Mouse (Mus musculus) liver, embryonic 11.5 days (tissue): ENCODE results near the gene Lims1. TPM values are rescaled to one million over a fixed set of nuclear protein-coding genes. Genes with fewer than 3 reads are reported as not detected.

ENCODE experiments used
- ATAC-seq: fragments of 200-750 bp; cut with Nextera tagmentation; replicated peaks from 2 replicates; pipeline ENCODE4 v1.8.0; 2017; ENCODE audit warnings: moderate number of reproducible peaks, mild to moderate bottlenecking, moderate TSS enrichment, moderate library complexity; ENCODE audit not compliant: low FRiP score
- DNase-seq: peaks from one replicate; pipeline ENCODE4 v3.0.0-alpha.2; 2017; ENCODE audit warnings: low spot score
- H3K27ac ChIP-seq: fragments of 300-500 bp; sonication (generic); 2 replicates; pipeline ENCODE4 v1.5.1; 2014; ENCODE audit warnings: mild to moderate bottlenecking, low read depth, low read length, control low read depth
- H3K27me3 ChIP-seq: fragments of 300-500 bp; sonication (generic); replicated peaks from 2 replicates; pipeline ENCODE4 v1.6.1; 2014; ENCODE audit warnings: low read length, mixed read lengths; ENCODE audit not compliant: control insufficient read depth, insufficient read depth
- H3K36me3 ChIP-seq: fragments of 300-500 bp; sonication (generic); 2 replicates; pipeline ENCODE4 v1.6.1; 2014; ENCODE audit warnings: mild to moderate bottlenecking, low read length, moderate library complexity, mixed read lengths; ENCODE audit not compliant: control insufficient read depth, insufficient read depth
- H3K4me1 ChIP-seq: fragments of 300-500 bp; sonication (generic); replicated peaks from 2 replicates; pipeline ENCODE4 v1.6.1; 2014; ENCODE audit warnings: low read length, mixed read lengths; ENCODE audit not compliant: control insufficient read depth, insufficient read depth
- H3K4me2 ChIP-seq: fragments of 300-500 bp; sonication (generic); 2 replicates; pipeline ENCODE4 v1.6.1; 2014; ENCODE audit warnings: mild to moderate bottlenecking, control low read depth, moderate library complexity
- H3K4me3 ChIP-seq: fragments of 300-500 bp; sonication (generic); 2 replicates; pipeline ENCODE4 v1.5.1; 2014; ENCODE audit warnings: low read depth, low read length, control low read depth
- H3K9ac ChIP-seq: fragments of 300-500 bp; sonication (generic); 2 replicates; pipeline ENCODE4 v1.6.1; 2014; ENCODE audit warnings: low read depth, low read length, control low read depth
- H3K9me3 ChIP-seq: fragments of 300-500 bp; sonication (generic); 2 replicates; pipeline ENCODE4 v1.6.1; 2016; ENCODE audit warnings: low read length, inconsistent platforms, mixed read lengths; ENCODE audit not compliant: control insufficient read depth
- WGBS: fragments of 180-500 bp; shearing (Covaris S2); extraction: QIAGEN DNeasy Blood & Tissue Kit; methylation state at CpG from one replicate; pipeline ENCODE4 v1.1.7; 2014; 5-methylcytosine and 5-hydroxymethylcytosine counted together
- polyA plus RNA-seq: library from polyadenylated mRNA; unstranded; fragments of >200 nt; fragmentation: Nextera tagmentation; extraction: Ambion mirVana; gene quantifications from 2 replicates; pipeline ENCODE4 v1.2.1, GENCODE M21; 2014

The Lims1 gene
- polyA plus RNA-seq, 1 experiment from 2014 or later = 110 TPM

- 56% methylated on average over 4 of the region's 4 CpGs for WGBS
- Histone ChIP-seq H3K9ac (no peak overlapping the region), H3K4me3 (no peak overlapping the region), H3K4me1 (peaks cover 17% of the 10 kb centered on the region), H3K9me3 (no peaks in the 10 kb centered on the region), H3K27me3 (no peaks in the 10 kb centered on the region), H3K27ac (peak overlapping the region; percentile 66), H3K36me3 (peaks cover 27% of the 10 kb centered on the region), H3K4me2 (no peak overlapping the region; the same call in 1 of the 2 replicates)
- ATAC-seq = peak; percentile 51
- no peak for DNase-seq
These were observed 82.2 kb downstream of the Lims1 start for GRCm38 (mm10) chr10:58405285-58405948.

GRCm38 (mm10) chr10:58405949-58406305 is 82.7 kb downstream of the Lims1 start:
- no peak for DNase-seq
- peaks cover 17% of the 10 kb centered on the region for H3K4me1 ChIP-seq
- 0 out of 2 replicates have a peak, but pooled peaks have one; percentile 12 for ATAC-seq
- 57% methylated on average over 2 of the region's 2 CpGs for WGBS
- H3K36me3 ChIP-seq = peaks cover 27% of the 10 kb centered on the region
- H3K4me3 ChIP-seq = no peak overlapping the region
- no peak overlapping the region for H3K9ac ChIP-seq
- H3K27me3 ChIP-seq = no peaks in the 10 kb centered on the region
- no peak overlapping the region for H3K4me2 ChIP-seq
- H3K27ac ChIP-seq = peak overlapping the region; percentile 66
- H3K9me3 ChIP-seq = no peaks in the 10 kb centered on the region

- WGBS = 49% methylated on average over 4 of the region's 4 CpGs
- H3K9ac ChIP-seq = no peak overlapping the region
- H3K4me3 ChIP-seq = no peak overlapping the region
- peaks cover 52% of the 10 kb centered on the region for H3K36me3 ChIP-seq
- no peaks in the 10 kb centered on the region for H3K9me3 ChIP-seq
- H3K4me2 ChIP-seq = peak overlapping the region; percentile 18
- ATAC-seq = peak; percentile 100
- peak; percentile 53 for DNase-seq
- H3K4me1 ChIP-seq = 0 out of 2 replicates have a peak, but pooled peaks cover 7% of the 10 kb centered on the region
- H3K27ac ChIP-seq = peak overlapping the region; percentile 44
- H3K27me3 ChIP-seq = no peaks in the 10 kb centered on the region
These were observed 89.1 kb downstream of the Lims1 start for GRCm38 (mm10) chr10:58412331-58412730.

GRCm38 (mm10) chr10:58412852-58413251 is 89.6 kb downstream of the Lims1 start:
- peak overlapping the region; percentile 44 for H3K27ac ChIP-seq

GRCm38 (mm10) chr10:58416702-58417101 is 93.4 kb downstream of the Lims1 start:
- Histone ChIP-seq H3K27ac (no peak overlapping the region), H3K27me3 (no peaks in the 10 kb centered on the region), H3K9me3 (no peaks in the 10 kb centered on the region), H3K4me1 (0 out of 2 replicates have a peak, but pooled peaks cover 2% of the 10 kb centered on the region), H3K4me3 (no peak overlapping the region), H3K9ac (no peak overlapping the region), H3K36me3 (peaks cover 33% of the 10 kb centered on the region), H3K4me2 (no peak overlapping the region)
- DNase-seq (no peak), ATAC-seq (no peak)
- 82% methylated on average over 3 of the region's 3 CpGs for WGBS

More at GRCm38 (mm10) chr10:58412852-58413251, 89.6 kb downstream of the Lims1 start:
- peak overlapping the region; percentile 18 for H3K4me2 ChIP-seq
- H3K4me1 ChIP-seq = 0 out of 2 replicates have a peak, but pooled peaks cover 7% of the 10 kb centered on the region
- no peaks in the 10 kb centered on the region for H3K27me3 ChIP-seq
- no peak overlapping the region for H3K4me3 ChIP-seq
- DNase-seq (no peak), ATAC-seq (peak; percentile 53; the same call in 1 of the 2 replicates)
- H3K9ac ChIP-seq = no peak overlapping the region
- no peaks in the 10 kb centered on the region for H3K9me3 ChIP-seq
- peaks cover 52% of the 10 kb centered on the region for H3K36me3 ChIP-seq

GRCm38 (mm10) chr10:58418290-58418971 is 95.2 kb downstream of the Lims1 start:
- no peaks in the 10 kb centered on the region for H3K4me1 ChIP-seq
- DNase-seq = no peak
- no peaks in the 10 kb centered on the region for H3K27me3 ChIP-seq
- peaks cover 34% of the 10 kb centered on the region for H3K36me3 ChIP-seq
- H3K27ac ChIP-seq = no peak overlapping the region
- no peaks in the 10 kb centered on the region for H3K9me3 ChIP-seq
- 89% methylated on average over 10 of the region's 10 CpGs for WGBS
- ATAC-seq = no peak
- no peak overlapping the region for H3K4me2 ChIP-seq
- H3K9ac ChIP-seq = no peak overlapping the region
- H3K4me3 ChIP-seq = no peak overlapping the region

GRCm38 (mm10) chr10:58427930-58428329 is 104.7 kb downstream of the Lims1 start:
- WGBS = 92% methylated on average over 2 of the region's 2 CpGs
- H3K4me3 ChIP-seq = no peak overlapping the region
- H3K36me3 ChIP-seq = peaks cover 6% of the 10 kb centered on the region
- no peak overlapping the region for H3K27ac ChIP-seq
- H3K9me3 ChIP-seq = no peaks in the 10 kb centered on the region
- H3K9ac ChIP-seq = no peak overlapping the region
- H3K4me2 ChIP-seq = no peak overlapping the region
- no peaks in the 10 kb centered on the region for H3K27me3 ChIP-seq
- no peaks in the 10 kb centered on the region for H3K4me1 ChIP-seq
- DNase-seq (no peak), ATAC-seq (no peak)

GRCm38 (mm10) chr10:58445850-58446249 is 122.6 kb downstream of the Lims1 start:
- 18% methylated on average over 9 of the region's 9 CpGs for WGBS
- H3K9ac ChIP-seq = peak overlapping the region; percentile 99
- H3K9me3 ChIP-seq = no peaks in the 10 kb centered on the region
- peak overlapping the region; percentile 98 for H3K27ac ChIP-seq
- DNase-seq (no peak), ATAC-seq (no peak; the same call in 1 of the 2 replicates)
- peaks cover 7% of the 10 kb centered on the region; the same call in 1 of the 2 replicates for H3K4me1 ChIP-seq
- H3K36me3 ChIP-seq = no peaks in the 10 kb centered on the region
- H3K4me2 ChIP-seq = peak overlapping the region; percentile 82
- peak overlapping the region; percentile 100 for H3K4me3 ChIP-seq
- H3K27me3 ChIP-seq = no peaks in the 10 kb centered on the region
